Mouse (Mus musculus): Measurements from ENCODE around the gene Kmo.
A peak's percentile ranks its signal among the peaks of the same experiment; 100 is the strongest.

The Kmo gene

GRCm38 (mm10) chr1:175632470-175632869, 12.3 kb downstream of the Kmo start:
- no peak for DNase-seq

GRCm38 (mm10) chr1:175637677-175638076, 17.5 kb downstream of the Kmo start:
- DNase-seq: no peak

GRCm38 (mm10) chr1:175639072-175639471, 18.9 kb downstream of the Kmo start:
- DNase-seq: no peak

GRCm38 (mm10) chr1:175640435-175641150, 20.4 kb downstream of the Kmo start:
- no peak for DNase-seq

DNA sequence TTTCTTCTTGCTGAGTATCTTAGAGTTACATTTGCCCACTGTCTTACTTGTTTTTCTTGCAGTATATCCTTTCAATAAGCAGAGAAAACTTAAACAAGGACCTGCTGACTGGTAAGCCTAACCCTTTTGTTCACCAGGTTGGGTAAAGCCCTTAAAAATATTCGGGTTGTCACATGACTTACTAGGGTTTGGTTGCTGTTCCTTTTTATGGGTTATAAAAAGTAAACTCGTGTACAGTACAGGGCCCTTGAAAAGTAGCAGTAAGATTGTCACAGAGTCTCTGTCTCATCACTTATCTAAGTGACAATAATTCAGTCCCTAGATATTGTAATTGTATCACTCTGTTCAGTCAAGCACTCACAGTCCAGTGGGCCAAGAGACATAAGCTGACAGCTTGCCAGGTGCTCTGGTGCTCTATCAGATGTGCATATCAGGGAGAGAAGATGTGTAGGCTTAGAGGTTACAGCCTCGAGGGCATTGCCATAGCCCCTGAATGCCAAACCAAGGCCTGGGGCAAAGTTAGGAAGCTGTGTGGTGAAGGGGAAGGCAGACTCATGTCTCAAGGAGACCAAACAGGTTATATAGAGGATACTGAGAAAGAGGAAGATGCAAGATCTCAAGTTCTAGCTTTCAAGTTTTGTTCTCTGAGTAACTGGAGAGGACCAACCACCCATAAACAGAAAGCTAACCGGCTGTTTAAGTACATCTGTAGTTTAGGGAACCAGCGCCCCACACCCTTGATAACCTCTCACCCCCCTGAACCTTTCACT, 23.5 kb downstream of the Kmo start:
- no peak for DNase-seq

DNA sequence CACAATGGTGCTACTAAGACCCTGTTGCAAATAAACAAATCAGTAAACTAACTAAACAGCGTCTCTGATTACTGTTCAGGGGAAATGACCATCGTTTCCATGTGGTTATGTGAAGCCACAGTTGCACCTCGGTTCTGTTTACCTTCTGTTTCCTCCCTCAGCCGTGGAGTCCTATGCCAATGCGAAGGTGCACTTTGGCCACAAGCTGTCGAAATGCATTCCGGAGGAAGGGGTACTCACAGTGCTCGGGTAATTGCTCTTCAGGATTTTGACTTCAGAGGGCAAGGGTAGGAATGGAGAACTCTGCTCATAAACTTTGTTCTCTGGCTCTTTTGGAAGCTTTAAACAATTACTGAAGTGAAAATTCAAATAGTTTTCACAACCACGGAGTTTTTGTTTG, 26.8 kb downstream of the Kmo start:
- no peak for DNase-seq

GRCm38 (mm10) chr1:175648615-175649014, 28.4 kb downstream of the Kmo start:
- DNase-seq: no peak

DNA sequence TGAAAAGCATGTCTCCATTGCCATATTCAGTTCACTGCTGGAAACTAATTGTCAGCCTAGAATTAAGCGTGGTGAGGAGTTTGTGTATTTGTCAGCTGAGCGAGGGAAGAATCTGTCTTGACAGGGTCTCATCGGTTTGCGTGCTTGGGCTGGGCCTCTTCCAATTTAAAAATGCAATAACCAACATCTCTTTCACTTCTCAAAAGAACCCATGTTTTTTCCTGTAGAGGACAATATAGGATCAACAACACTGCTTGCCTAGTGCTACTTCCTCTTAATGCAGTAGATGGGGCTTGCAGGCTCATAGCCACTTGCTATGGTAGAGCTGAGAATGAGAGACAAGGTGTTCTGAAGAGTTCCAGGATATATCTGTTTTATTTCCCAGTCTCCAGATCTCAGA, 39.7 kb downstream of the Kmo start:
- no peak for DNase-seq

DNA sequence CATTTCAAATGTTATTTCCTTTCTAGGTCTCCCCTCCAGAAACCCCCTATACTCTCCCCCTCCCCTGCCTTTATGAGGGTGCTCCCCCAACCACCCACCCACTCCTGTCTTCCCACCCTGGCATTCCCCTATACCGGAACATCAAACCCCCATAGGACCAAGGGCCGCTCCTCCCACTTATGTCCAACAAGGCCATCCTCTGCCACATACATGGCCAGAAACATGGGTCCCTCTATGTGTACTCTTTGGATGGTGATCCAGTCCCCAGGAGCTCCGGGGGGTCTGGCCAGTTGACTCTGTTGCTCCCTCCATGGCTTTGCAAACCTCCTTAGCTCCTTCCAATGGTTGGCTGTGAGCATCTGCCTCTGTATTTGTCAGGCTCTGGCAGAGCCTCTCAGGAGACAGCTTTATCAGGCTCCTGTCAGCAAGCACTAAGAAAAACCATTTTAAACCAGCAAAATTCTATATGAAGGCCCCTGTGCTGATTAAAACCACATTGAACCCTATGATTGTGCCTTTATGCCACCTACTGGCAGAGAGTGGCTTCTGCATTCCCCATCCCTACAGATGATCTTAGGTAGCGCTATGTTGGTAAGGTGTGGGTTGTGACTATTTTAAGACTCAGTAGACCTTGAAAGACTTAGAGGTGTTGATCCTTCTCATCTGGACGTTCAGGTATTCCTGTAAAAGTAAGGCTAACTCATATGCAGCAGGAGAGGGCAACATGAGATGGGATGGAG, 48.7 kb downstream of the Kmo start:
- peak; percentile 23 for DNase-seq

GRCm38 (mm10) chr1:175669456-175669855, 49.3 kb downstream of the Kmo start:
- DNase-seq: no peak

DNA sequence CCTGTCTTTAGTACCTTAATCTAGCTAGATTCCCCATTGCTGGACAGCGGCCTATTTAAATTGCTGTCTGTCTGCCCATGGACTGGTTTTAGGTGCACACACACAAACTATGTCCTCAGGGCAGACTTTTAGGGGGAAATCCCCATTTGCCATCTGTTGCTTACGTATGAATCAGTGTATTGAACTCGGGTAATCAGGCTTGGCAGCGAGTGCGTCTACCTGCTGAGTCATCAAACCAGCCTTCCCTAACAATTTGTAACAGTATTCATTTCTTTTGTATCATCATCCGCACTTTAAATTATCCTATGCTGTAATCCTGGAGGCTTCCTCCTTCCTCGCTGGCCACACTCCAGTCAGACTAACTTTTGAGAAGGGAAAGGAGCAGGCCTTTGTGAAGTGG, 49.9 kb downstream of the Kmo start:
- DNase-seq: no peak

- no peak for DNase-seq
Observed at GRCm38 (mm10) chr1:175671626-175672025, 51.4 kb downstream of the Kmo start.

- DNase-seq: no peak
Observed at GRCm38 (mm10) chr1:175673563-175674325, 53.6 kb downstream of the Kmo start.

- DNase-seq: no peak
Observed at GRCm38 (mm10) chr1:175675116-175675515, 54.9 kb downstream of the Kmo start.

DNA sequence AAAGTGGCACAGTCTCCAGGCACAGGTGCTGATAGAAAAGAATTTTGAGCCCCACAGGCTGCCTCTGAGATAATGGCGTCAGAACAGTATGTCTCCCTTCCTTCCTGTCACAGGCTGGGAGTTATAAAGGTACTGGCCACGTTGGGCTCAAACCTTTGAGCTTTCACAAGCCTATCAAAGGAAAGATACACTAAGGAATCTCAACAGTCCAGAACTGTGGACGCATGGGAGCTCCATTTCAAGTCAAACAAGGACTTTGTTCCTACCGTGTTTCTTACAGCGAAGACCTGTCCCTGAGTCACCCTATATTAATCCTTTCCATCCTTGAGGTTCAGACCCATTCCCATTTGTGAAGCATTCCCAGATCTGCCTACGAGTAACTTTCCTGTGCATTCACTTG, 57.3 kb downstream of the Kmo start:
- DNase-seq: no peak

DNA sequence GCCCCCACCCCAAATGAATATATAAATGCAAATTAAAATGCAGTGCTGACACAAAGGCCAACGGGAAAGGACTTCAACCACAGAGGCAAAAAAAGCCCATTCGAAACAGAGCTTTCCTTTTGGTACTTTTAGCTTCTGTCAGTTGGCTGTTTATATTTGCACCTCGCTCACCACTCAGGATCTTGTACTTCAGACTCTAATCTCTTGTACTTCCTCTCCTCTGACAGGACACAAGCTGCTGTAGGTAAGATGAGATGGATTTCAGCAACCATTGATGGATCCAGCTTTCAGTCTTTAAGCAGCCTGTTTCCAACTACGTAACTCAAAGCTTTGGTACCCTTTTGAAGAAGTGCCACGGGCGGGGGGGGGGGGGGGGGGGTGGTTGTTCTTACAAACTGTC, 60.8 kb downstream of the Kmo start:
- DNase-seq: no peak

GRCm38 (mm10) chr1:175691686-175692245, 71.6 kb downstream of the Kmo start:
- DNase-seq: no peak

DNA sequence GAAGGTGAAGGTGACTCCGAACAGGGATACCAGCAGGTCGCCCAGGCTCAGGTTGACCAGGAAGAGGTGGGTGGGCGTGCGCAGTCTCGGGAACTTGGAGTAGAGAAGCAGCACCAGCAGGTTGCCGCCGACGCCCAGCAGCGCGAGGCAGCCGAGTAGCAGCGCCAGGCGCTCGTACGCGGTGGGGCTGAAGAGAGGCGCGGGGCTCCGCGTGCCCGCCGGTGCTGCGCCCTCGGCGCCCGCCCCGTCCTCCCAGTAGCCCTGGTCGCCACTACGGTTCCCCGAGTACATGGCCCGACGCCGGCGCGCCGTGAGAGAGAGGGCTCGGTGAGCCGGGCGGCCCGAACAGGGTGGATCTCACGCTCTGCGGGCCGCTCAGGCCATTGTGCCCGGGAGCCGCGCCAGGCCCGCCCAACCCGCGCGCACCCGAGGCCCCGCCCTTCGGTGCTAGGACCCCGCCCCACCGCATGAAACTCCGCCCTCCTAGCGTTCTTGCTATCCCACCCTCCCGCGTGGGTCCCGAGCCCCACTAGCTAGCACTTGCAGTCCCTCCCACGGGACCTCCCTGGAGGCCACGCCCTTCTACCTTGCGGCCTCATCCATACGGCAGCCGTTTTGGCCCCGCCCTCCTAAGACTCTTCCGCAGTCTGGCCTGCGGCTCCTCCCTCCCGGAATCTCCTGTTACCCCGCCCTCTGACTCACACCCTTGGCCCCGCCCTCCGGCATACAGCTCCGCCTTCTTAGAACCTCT, 72.2 kb downstream of the Kmo start, which contains the start of the genes Opn3 and Chml:
TSS of gene Opn3 (minus strand) at position 531 of the 751 bp plus-strand sequence.
TSS of gene Chml (minus strand) at position 656 of the 751 bp plus-strand sequence.
- DNase-seq: peak; percentile 98

DNA sequence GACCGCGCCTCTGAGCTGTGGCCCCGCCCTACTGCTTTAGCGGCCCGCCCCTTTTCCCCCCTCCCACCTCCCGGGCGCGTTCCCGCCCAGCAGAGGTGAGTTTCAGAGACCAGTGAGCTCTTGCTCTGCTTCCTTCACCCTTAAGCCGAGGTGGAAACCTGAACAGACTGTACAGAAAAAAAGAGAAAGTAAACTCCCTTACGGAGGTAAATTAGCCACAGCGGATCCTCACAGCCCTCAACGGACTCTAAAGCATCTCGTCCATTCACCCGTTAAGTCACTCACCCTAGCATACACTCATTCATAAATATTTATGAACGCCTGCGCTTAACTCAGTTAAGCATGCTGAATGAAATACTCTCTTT, 72.8 kb downstream of the Kmo start:
- DNase-seq: no peak

GRCm38 (mm10) chr1:175693429-175693960, 73.3 kb downstream of the Kmo start:
- no peak for DNase-seq

DNA sequence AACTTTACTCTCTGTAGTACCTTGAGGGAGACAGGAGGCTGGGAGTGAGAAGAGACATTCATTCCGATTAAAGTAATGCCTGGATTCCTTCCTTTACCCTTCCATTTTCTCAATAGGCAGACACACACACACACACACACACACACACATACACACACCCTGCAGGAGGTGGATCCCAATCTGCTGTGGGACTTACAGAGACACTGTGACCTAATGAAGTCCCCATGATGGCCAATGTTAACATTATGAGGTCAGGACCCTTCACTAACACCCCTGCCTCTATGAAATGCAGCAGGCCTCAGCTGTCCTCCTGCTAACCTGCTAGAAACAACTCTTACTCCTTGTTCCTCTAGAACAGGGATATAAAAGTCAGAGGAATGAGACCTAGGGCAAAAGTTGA, 78.1 kb downstream of the Kmo start, which contains the start of gene Wdr64:
TSS of gene Wdr64 (plus strand) at position 301 of the 400 bp plus-strand sequence.
- no peak for DNase-seq
